Comparison of ENCODE assay signal across 17 mouse cellular contexts in the genomic region with DNA sequence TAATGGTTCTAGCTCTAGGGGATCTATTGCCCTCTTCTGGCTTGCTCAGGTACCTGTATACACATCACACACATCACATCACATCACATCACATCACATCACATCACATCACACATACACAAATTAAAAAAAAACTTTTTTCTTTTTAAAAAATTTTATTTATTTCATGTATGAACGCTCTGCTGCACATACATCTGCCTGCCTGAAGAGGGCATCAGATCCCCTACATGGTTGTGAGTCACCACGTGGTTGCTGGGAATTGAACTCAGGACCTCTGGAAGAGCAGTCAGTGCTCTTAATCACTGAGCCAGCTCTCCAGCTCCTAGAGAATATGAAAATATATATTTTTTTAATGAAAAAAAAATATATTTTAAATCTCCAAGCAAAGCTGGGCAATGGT. TPM values are rescaled to one million over a fixed set of nuclear protein-coding genes. Genes with fewer than 3 reads are reported as not detected.
"Had no signal": no experiment of that assay in that cellular context is flagged by ENCODE, and none has a peak within 500 bp of the region (broad histone marks: within the 10 kb centered on the region; RNA-seq: fewer than 3 reads in every experiment).

No protein-coding gene starts in this region.

- H3K27ac ChIP-seq: left cerebral cortex, adult 2 months; limb, embryonic 13.5 days; liver, embryonic 13.5 days; lung, embryonic 15.5 days; macrophage; neural tube, embryonic 13.5 days had no signal

- H3K4me3 ChIP-seq: left cerebral cortex, adult 2 months; limb, embryonic 13.5 days; liver, embryonic 13.5 days; lung, embryonic 15.5 days; megakaryocyte, embryonic 14.5 days; neural tube, embryonic 13.5 days had no signal

- H3K4me1 ChIP-seq: limb, embryonic 13.5 days; liver, embryonic 13.5 days; lung, embryonic 15.5 days; megakaryocyte, embryonic 14.5 days; neural tube, embryonic 13.5 days had no signal

- H3K27me3 ChIP-seq: limb, embryonic 13.5 days; liver, embryonic 13.5 days; lung, embryonic 15.5 days; megakaryocyte, embryonic 14.5 days; neural tube, embryonic 13.5 days had no signal

- DNase-seq: kidney, adult 11 months; kidney, postnatal 10 days; kidney, postnatal 4 days; liver, embryonic 13.5 days; liver, postnatal 0 days; lung, postnatal 14 days; thymus, adult 18-20 months; thymus, postnatal 14 days had no signal

- H3K36me3 ChIP-seq: limb, embryonic 13.5 days; liver, embryonic 13.5 days; lung, embryonic 15.5 days; neural tube, embryonic 13.5 days had no signal

RNA-seq across cellular contexts. Expression of gene Nlrp12, which starts 10.3 kb away (rescaled TPM):
- polyA plus RNA-seq: kidney, embryonic 14.5 days; limb, embryonic 13.5 days; midbrain, embryonic 11.5 days; midbrain, embryonic 16.5 days; neural tube, embryonic 13.5 days had no signal
